Mouse (Mus musculus) embryo, embryonic 11 days (tissue): ENCODE measurements around the gene Zfp652.

Experiments
- DNase-seq: peaks from one replicate; pipeline ENCODE4 v3.0.0-alpha.2; 2015

The Zfp652 gene

DNA sequence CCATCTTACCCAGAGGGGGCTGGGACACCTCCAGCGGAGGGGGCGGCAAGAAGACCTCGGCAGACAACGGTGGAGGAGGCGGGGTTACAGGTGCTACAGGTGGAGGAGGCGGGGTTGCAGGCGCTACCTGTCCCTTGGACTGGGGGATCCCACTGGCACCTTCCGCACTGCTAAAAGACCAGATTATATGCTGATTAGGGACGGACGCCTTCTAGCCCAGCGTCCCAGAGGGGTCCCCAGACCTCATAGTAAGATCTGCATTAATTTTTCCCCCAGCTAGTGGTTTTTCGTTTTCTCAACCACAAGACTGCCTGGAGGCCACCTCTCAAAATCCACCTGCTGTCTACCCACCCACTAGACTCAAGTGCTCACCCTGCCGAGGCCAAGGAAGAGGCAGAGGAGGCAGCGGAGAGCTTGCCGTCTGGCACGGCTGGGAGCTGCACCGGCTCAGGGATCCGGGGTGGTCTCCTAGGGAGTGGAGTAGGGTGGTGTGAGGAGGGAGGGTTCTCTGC, 121.2 kb downstream of the Zfp652 start:
- no peak for DNase-seq

DNA sequence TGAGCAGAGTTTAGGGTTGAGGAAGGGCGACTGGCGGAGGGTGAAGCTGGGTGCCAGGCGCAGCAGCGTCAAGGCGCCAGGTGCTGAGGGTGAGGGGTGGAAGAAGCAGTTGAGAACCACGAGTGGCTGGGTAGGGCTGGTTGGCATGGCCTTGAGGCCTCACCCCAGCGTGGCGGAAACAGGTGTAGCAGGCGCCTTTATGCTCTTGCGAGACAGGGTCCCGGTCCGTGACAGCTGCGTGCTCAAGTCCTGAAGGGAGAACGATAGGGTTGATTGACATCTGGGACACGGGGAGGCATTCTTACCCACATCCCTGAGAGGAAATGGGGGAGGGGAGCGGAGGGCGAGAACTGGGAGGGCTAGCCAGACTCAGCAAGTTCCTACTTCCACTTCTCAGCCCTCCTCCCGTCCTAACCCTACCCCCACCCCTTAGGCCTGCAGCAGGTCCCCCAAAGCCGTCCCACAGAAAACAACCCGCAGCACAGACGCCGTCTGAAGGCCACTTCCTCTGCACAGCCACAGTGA, 121.7 kb downstream of the Zfp652 start:
- DNase-seq = peak; percentile 37

DNA sequence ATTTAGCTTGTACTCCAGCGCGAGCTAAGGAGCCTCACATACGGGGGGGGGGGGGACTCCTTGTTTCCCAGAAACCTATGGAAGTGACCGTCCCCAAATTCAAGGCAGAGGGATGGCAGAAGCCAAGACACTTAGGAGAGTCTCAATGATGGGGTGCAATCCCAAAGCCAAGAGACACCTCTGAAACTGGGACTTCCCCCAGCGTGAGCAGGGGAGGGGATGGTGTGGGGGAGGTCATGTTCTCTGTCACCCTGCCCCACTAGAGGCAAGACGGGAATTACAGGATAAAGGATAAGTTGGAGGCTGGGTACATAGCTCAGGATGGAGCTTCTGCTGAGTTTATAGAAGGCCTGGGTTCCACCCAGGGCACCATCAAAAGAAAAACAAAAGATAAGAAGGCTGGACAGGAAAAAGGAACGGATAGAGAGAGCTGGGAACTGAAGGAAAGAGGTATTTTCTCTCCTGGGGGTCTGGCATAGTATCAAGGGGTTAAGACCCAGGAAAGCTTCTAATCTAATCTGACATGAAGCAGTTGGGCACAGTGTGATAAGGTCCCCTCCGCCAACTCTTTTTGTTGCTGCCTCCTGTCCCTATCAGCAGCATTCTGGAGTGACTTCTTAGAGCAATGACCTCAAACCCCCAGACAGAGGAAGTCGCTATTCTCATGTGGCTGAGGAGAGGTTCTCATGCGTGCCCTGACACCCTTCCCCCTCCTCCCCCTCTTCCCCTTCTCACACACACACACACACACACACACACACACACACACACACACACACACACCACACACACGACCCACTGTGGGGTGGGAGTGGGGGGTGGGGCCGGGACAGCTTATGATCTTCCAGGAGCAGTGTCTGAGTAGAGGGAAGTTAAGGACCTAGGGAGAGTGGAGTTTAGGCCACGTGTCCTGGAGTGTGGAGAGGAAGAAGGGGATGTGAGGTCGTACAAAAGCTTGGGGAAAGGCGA, 122.6 kb downstream of the Zfp652 start:
- DNase-seq = no peak

DNA sequence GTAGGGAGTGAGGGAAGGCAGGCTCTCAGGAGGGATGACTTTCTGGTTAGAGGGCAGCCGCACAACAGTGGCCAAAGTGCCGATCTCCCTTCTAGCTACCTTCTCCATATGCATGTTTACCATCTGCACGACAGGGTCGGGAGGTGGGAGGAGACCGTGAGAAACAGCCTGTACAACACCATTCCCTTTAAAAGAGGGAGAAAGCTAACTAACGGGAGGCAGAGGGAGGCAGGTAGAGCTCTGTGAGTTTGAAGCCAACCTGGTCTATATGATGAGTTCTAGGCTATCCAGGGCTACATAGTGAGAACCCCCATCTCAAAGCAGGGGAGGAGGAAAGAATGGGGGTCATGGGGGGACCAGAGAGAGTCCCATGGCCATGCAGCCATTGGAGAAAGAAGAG, 123.4 kb downstream of the Zfp652 start:
- DNase-seq = no peak

DNA sequence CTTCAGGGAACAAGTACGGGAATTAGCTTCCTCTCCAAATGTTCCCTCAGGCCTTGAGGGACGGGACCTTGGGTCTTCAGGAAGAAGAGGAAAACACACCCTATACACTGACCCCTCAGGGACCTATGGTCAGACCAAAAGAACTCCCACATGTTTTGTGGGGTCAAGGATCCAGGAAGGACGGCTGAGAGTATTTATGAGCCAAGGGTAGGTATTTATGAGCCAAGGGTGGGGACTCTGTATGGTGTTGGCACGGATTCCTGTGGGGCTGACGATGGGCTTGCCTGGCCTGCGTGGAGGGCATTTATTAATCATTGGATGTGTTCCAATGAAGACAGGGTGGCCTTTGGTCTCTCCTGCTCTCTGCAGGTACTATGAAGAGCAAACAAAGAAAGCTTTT, 124.0 kb downstream of the Zfp652 start:
- DNase-seq = no peak

DNA sequence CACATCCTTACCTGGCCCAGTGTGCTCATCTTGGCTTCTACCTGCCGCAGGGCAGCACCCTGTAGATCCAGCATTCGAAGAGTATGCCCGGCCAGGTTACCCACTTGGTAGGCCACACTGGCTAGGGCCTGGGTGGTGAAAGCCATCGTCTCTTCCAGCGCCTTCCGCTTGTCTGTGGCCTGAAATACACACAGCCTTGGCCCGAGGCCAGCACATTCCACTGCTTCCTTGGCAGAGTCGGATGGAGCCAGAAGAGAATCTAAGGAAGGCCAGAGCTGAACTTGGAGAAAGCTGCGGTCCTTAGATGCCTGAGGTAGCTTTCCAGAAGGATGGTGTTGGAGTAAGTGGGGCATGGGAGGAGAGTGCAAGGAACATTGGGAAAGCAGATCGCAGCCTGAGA, 124.6 kb downstream of the Zfp652 start, which contains the start of gene Gngt2:
Gene Gngt2 (plus strand): TSS at position 158 of the 400 bp plus-strand sequence.
- DNase-seq = no peak

DNA sequence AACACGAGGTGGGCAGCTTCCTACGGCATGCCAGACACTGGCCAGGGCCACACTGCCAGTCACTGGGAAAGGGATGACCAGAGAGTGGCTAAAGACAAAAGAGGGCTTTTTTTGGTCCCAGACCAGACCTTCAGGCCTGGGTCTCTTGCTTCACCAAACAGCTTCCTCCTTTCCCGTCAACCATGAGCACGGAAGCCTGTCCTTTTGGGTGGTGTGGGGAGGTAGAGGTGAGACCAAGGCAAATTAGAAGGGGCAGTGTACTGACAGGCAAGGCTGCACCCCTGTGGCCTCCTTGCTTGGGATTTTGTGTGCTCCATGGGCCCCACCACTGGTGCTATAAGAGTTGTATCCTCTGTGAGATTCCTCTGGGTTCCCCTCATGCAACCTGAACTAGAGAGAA, 126.1 kb downstream of the Zfp652 start:
- no peak for DNase-seq

DNA sequence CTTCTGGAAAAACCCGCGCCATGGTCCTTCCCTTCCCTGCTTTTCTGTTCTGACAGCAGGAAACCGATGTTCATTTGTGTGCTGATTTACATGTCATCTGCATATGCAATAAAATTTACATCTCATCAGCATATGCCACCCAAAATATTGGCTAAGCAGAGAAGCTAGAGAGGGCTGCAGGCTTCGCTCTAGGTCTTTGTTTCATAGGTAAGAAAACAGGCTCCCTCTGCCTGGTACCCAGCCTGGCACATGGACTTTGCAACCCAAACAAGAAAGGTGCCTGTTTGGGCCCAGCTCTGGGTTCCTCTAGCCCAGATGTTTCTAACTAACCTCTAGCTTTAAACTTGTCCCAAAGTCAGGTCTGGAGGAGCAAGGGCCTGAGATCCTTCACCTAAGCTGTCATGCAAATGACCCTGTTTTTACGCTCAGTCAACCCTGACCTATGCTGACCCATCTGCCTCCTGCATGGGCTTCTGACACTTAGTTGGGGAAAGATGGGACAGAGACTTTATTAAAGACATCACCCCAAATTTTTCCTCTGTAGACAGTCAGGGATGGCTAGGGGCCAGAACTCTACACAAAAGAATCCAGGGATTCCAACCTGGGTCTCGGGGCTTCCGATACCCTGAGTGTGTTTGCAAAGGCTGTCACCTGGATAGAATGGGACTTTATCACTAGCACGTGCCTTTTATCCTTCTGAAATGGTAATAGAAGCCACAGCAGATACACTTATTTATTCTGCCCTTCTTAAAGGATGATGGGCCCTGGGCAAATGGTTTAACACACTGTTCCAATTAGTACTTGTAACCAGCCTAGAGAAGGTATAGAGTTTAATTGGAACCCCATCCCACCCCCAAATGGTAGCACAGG, 126.8 kb downstream of the Zfp652 start:
- DNase-seq = no peak

DNA sequence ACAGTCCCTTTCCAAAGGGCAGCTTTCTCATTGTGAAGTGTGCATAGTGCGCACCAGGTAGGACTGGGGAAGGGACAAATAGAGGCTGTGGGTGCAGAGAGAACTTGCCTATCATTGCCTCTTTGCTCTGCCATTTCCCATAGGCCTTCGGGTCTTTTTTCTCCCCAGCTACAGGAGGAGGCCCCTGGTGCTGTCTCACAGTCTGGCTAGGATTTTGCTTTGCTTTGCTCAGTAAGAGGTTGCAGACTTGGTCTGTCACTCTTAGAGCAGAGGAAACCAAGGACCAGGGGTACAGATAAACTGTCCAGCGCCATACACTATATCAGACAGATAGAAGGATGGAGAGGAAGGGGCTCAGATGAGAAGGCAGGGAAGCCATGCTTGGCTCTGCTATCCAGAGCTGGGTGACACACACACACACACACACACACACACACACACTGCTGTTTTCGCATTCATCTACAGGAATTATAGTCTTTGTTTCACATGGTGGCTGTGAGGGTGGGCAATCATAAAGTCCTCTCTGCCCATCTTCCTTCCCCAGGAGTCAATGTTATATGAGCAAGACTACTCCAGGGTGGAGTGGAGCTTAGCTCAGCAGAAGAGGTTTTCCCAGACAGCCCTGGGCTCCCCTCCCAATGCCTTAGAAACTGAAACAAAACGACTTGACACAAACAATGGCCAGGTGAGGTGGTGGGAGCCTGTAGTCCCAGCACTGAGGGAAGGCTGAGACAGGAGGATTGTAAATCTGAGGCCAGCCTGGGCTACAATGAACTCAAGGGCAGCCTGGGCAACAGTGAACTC, 128.4 kb downstream of the Zfp652 start:
- no peak for DNase-seq

DNA sequence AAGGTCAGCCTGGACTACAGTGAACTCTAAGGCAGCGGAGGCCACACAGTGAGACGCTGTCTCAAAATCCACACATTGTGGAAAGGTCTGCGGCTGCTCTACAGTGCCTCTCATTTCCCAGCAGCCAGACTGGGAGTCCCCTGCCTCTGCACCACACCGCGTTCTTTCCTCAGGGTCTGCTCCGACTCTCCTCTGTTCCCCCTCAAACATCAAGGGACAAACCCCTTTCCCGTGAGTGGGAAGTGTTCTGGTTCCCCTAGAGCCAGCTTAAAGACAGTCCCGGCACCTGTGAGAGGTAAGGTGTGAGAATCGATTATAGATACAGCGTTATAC, 129.0 kb downstream of the Zfp652 start:
- DNase-seq = no peak

DNA sequence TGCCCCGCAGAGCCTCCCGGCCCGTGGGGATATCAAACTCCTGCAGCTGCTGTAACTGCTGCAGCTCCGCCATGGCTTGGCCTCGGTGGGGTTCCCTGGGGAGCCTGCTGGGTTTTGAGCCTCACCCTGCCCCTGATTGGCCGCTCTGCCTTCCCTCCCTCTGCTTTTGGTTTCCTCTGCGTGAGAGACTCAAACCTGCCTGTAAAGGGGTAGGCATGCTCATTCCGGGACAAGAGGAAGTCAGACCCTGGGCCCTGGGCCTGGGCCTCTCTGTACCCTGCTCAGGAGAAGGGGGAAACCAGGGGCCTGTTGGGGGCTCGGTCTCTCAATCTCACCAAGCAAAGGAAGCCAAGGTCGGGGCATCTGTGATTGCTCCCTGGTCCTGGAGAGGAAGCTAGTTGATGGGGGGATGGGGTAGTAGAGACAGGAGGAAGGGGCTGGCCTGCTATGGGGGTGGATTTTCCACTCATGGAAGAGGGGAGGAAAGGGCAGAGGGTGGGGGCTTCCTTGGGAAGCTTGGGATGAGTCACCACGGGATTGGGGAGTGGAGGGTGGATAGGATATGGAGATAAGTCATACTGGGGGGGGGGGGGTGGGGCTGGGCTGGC, 129.7 kb downstream of the Zfp652 start, which contains the start of gene Abi3:
Gene Abi3 (minus strand): TSS at position 403 of the 608 bp plus-strand sequence.
- peak; percentile 38 for DNase-seq

DNA sequence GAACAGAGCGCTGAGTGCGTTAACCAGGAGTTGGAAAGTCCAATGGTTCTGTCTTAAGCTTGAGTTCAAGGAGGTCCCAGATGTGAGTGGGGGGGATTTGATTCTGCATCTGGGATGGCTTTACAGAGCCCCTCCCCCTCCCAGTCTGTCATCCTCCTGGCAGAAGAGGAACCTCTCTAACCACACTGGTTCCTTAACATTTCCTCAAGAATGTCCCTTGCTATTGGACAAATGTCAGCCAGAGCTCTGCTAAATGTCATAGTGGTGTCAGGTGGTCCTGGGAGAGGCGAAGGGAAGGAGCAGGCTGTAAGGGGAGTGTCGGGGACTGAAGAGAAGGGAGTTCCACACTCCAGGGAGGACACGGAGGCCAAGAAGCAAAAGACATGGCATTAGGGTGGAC, 130.5 kb downstream of the Zfp652 start:
- DNase-seq = no peak

DNA sequence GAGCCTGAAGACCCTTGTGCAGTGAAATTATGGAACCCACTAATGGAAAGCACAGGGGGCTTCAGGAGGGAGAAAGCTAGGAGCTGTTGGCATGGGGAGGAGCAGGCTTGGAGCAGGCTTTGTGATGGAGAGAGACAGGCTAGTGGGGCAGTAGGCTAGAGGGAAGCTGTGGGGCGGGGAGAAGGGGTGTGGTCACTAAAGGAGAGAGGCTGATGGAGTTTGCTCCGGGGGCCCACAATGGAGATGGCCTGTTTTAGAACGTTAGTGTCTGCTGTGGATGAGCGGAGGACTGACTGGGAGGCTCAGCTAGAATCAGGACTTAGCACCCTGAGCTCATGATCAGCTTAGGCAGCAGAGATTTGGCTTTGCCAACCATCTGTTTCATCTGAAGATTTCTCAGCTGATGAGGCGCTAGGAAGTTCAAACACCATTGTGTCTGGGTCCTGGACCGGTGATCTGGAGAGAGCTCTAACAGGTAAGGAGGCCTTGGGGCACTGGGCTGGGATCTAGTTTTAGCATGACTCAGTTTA, 131.0 kb downstream of the Zfp652 start:
- DNase-seq = no peak

DNA sequence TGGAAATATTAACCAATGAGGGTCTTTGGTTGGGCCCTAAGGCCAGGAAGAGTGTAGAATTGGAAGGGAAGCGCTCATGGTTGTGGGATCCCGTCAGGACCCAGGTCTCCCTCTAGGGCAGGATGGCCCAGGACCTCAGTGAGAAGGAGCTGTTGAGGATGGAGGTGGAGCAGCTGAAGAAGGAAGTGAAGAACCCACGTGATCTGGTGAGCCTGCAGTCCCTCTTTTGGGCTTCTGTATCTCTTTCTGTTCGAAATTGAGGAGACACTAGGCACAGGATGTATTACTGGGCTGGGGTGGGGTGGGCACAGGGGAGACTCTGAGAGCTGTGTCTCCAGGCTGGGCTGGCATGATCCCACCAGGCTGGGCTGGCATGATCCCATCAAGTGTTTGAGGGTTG, 132.5 kb downstream of the Zfp652 start:
- no peak for DNase-seq

DNA sequence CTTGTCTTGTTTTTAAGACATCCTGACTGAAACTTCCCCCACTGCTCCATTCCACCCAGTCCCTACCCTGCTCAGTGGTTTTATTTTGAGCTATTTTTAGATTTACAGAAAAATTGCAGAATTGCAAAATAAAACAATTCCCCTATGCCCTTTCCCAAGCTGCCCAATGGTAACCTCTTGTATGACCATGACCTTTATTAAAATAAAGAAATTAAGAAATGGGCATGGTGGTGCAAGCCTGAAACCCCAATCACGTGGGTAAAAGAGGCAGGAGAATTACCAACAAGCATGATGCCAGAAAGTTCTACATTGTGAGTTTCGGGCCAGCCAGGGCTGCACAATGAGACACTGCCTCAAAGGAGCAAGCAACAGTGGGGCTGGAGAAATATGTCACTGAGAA, 138.4 kb downstream of the Zfp652 start:
- DNase-seq = no peak

DNA sequence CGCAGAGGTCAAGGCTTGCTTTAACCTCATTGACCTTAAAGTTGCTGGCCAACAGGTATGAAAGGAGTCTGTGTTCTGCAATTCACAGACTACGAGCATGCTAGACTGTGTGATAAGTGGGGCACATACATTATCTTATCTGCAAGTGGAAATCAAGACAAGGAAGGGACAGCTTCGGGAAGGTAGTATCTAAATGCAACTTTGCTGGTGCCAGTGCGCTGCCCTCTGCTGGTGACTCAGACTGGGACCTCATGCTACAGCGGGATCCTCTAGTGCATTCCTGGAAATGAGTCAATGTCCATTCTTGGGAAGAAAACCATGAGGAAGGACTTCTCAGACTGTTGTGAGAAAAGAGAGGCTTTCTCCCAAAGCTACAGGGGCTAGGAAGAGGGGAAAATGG, 141.2 kb downstream of the Zfp652 start:
- DNase-seq = peak; percentile 38

DNA sequence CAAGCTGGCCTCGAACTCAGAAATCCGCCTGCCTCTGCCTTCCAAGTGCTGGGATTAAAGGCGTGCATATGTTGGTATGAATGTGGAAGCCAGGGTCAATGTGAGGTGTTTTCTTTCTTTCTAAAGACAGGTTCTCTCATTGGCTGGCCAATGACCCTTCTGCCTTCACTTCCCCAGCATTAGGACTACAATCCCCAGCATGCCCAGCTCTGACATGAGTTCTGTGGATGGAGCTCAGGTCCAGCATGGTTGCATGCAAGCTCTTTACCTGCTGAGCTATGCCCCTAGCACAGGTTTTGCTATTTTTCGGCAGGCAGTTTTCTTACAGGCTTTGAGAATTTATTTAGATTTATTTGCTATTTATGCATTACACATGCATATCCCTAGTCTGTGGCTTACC, 144.8 kb downstream of the Zfp652 start:
- no peak for DNase-seq

DNA sequence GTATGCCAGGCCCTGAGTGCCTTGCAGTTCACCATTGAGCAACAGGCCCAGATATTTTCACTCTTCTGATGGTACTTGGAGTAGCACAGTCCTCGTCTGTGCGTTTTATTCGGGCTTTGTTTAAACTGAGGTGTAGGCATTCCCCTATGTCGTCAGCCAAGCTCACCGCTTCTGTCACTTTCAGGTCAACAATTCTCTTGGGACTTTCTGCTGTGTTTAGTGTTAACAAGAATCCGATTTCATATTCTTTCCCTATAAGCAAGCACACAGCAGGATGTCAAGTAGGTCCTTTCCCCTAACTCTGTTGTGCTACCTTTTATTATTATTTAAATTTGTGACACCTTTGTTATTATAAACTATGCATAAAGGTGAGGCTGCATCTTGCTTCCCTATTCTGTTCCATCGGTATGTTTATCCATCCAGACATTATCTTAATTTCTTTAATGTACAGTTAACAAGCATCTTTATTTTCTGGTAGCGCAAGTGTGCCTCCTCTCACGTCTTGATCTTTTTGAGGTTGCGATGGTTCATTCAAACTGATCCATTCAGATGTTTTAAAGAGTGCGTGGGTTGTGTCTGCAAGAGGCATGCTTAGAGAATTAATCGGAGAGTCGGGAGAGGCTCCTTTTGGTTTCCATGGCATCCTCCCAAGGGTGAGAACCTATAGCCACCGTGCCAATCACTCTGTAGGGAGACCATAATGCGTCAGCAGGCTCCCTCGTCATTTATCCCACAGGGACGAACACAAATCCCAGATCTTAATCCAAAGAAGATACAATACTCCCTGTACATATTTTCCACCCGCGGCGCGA, 145.4 kb downstream of the Zfp652 start:
- DNase-seq = peak; percentile 39

DNA sequence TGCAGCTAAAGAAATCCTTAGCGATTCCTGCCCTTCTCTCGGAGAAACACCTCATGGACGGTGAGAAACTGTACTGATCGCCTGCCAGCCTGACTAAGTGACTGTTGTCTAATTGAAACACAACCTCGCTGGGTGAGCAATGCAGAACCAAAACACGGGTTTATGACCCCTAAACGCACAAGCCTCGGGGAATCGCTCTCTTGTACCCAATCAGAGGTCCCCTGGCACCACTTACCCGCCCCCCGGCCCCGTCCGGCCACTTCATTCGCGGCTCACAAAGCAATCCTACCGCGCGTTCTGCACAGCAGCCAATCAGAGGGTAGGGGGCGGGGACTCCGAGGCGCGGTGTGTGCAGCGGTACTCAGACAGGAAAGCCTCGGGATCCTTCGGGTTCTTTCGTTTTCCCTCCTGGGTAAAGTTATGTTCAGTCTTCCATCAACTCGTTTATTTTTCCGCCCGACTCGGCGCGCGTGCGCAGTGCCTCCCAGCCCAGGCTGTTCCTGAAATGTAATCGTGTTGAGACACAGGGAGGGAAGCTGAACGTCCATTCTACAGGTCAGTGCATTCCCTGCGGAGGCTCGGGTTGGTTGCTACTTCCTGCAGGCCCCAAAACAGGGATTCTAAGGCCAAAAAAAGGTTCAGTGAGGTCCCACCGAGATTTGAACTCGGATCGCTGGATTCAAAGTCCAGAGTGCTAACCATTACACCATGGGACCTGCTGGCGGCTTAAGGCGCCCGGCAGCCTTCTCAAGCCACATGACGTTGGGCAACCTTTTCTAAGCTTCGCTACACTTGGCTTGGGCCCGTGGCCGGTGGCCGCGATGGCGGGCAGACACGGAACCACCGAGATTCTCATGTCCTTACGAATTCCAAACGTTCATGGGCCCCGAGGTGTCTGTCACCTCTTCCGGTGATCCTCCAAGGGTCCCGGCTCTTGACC, 146.3 kb downstream of the Zfp652 start:
- DNase-seq = peak; percentile 98

DNA sequence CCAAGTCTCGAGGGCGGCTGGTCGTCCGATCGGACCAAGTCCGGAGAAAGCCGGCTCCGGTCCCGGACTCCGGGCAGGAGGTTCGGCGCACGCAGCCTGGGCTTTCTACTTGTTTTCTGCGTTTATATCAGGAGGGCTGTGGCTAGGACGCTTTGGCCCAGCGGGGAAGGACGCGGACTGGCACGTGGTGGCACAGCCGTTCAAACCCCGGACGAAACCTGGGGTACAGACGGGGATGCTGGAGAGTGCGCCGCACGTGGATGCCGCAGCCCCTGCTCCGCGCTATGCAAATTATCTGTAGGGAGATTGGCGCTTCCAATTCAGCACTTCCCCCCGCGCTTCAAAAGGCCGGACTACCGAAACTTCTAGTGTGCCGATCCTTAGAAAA, 147.0 kb downstream of the Zfp652 start:
- peak; percentile 86 for DNase-seq
